Comparison of ENCODE assay signal across 26 mouse cellular contexts in the genomic region with DNA sequence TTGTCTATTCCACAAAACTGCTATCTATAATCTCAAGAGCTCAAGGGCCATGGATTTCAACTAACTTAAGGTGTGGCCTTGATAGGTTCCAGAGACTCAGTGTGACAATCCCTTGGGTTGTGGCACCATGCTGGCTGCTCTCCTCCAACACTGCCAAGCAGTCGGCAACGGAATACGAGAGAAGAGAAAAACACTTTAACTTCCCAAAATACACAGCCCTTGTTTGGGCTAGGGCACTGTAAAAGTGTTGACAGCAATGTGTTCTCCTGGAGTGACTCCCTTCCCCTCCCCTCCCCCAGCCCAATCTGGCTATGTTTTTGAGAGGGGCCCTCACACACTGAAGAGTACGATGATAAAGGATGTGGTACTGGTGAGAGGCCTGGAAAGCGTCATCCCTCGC. TPM values are rescaled to one million over a fixed set of nuclear protein-coding genes. Genes with fewer than 3 reads are reported as not detected.
DNase-seq lines count a peak whose midpoint lies in the region; ATAC-seq and TF ChIP-seq lines count a peak whose summit lies in the region.
"Had no signal": no experiment of that assay in that cellular context is flagged by ENCODE, and none has a peak within 500 bp of the region (broad histone marks: within the 10 kb centered on the region; RNA-seq: fewer than 3 reads in every experiment).

No protein-coding gene starts in this region.

- no peak overlapping the region for H3K4me2 ChIP-seq in forebrain, postnatal 0 days (ENCODE audit: low read depth)
- H3K4me2 ChIP-seq in heart, postnatal 0 days (ENCODE audit: low read depth, low read length), result no peak overlapping the region
- H3K4me2 ChIP-seq: hindbrain, embryonic 15.5 days; intestine, embryonic 15.5 days; limb, embryonic 12.5 days; liver, embryonic 11.5 days; midbrain, embryonic 13.5 days had no signal

- H3K27me3 ChIP-seq in heart, embryonic 10.5 days (ENCODE audit: insufficient read depth, poor library complexity, severe bottlenecking), result peaks cover 53% of the 10 kb centered on the region
- no peaks in the 10 kb centered on the region for H3K27me3 ChIP-seq in forebrain, postnatal 0 days (ENCODE audit: insufficient read depth, low read length)
- H3K27me3 ChIP-seq in heart, postnatal 0 days (ENCODE audit: control insufficient read depth, insufficient read depth, low read length), result peaks cover 35% of the 10 kb centered on the region
- H3K27me3 ChIP-seq: hindbrain, embryonic 15.5 days; intestine, embryonic 15.5 days; limb, embryonic 12.5 days; megakaryocyte, embryonic 14.5 days; midbrain, embryonic 13.5 days had no signal

- intact Hi-C loops in heart, postnatal 36 days (cut with DNase I), result no loop called here

- no peak overlapping the region for H3K9ac ChIP-seq in forebrain, postnatal 0 days
- H3K9ac ChIP-seq in heart, postnatal 0 days (replicated peaks; ENCODE audit: low read depth, low read length), result no peak overlapping the region
- H3K9ac ChIP-seq: hindbrain, embryonic 15.5 days; intestine, embryonic 15.5 days; limb, embryonic 12.5 days; liver, postnatal 0 days; midbrain, embryonic 13.5 days had no signal

- H3K27ac ChIP-seq in heart, embryonic 10.5 days, result no peak overlapping the region
- H3K27ac ChIP-seq in forebrain, postnatal 0 days (ENCODE audit: low read depth, low read length), result peak overlapping the region; percentile 9; the same call in 1 of the 2 replicates
- H3K27ac ChIP-seq in heart, postnatal 0 days (ENCODE audit: low read depth), result no peak overlapping the region
- H3K27ac ChIP-seq: hindbrain, embryonic 15.5 days; intestine, embryonic 15.5 days; layer of hippocampus, adult 2 months; limb, embryonic 12.5 days; midbrain, embryonic 13.5 days had no signal

- ATAC-seq in forebrain, postnatal 0 days, result peak; percentile 84
- peak; percentile 94 for ATAC-seq in heart, postnatal 0 days (ENCODE audit: insufficient read depth, low read depth)
- ATAC-seq: activated CD4-positive, CD25-positive, alpha-beta regulatory T cell, adult 4 months; intestine, embryonic 15.5 days; liver, postnatal 0 days; midbrain, embryonic 13.5 days had no signal

- 20% methylated on average over 6 of the region's 6 CpGs for WGBS in heart, embryonic 10.5 days
- 68% methylated on average over 6 of the region's 6 CpGs for WGBS in forebrain, postnatal 0 days
- WGBS in heart, postnatal 0 days, result 30% methylated on average over 6 of the region's 6 CpGs

- TF ChIP-seq EP300 in heart, postnatal 0 days (IDR thresholded peaks at IDR 0.05; ENCODE audit: low read depth), result peak; percentile 93

- TF ChIP-seq CTCF in forebrain, postnatal 0 days (IDR thresholded peaks at IDR 0.05; ENCODE audit: low read depth), result no peak
- TF ChIP-seq CTCF in heart, postnatal 0 days (IDR thresholded peaks at IDR 0.05; ENCODE audit: low read depth), result no peak

- H3K4me1 ChIP-seq in heart, embryonic 10.5 days, result peaks cover 10% of the 10 kb centered on the region
- H3K4me1 ChIP-seq in forebrain, postnatal 0 days (ENCODE audit: insufficient read depth), result peaks cover 6% of the 10 kb centered on the region; the same call in 1 of the 2 replicates
- H3K4me1 ChIP-seq in heart, postnatal 0 days (ENCODE audit: control insufficient read depth, insufficient read depth), result peaks cover 9% of the 10 kb centered on the region; the same call in 1 of the 2 replicates
- H3K4me1 ChIP-seq: megakaryocyte, embryonic 14.5 days; midbrain, embryonic 13.5 days had no signal

- peaks cover 21% of the 10 kb centered on the region; the same call in 1 of the 2 replicates for H3K36me3 ChIP-seq in heart, embryonic 10.5 days
- H3K36me3 ChIP-seq in forebrain, postnatal 0 days (ENCODE audit: insufficient read depth), result no peaks in the 10 kb centered on the region
- H3K36me3 ChIP-seq in heart, postnatal 0 days (replicated peaks; ENCODE audit: control insufficient read depth, insufficient read depth, low read length), result peaks cover 8% of the 10 kb centered on the region

- H3K9me3 ChIP-seq in heart, embryonic 10.5 days, result no peaks in the 10 kb centered on the region; the same call in 1 of the 2 replicates
- no peaks in the 10 kb centered on the region for H3K9me3 ChIP-seq in forebrain, postnatal 0 days (ENCODE audit: low read length)
- peaks cover 7% of the 10 kb centered on the region; the same call in 1 of the 2 replicates for H3K9me3 ChIP-seq in heart, postnatal 0 days (replicated peaks; ENCODE audit: control insufficient read depth, low read length)
- H3K9me3 ChIP-seq: hindbrain, embryonic 15.5 days; intestine, embryonic 15.5 days; midbrain, embryonic 13.5 days had no signal

- peak overlapping the region; percentile 1; the same call in 1 of the 2 replicates for H3K4me3 ChIP-seq in heart, embryonic 10.5 days
- H3K4me3 ChIP-seq in forebrain, postnatal 0 days (ENCODE audit: low read depth, low read length), result no peak overlapping the region
- H3K4me3 ChIP-seq in heart, postnatal 0 days (ENCODE audit: low read depth, low read length), result no peak overlapping the region
- H3K4me3 ChIP-seq: hindbrain, embryonic 15.5 days; intestine, embryonic 15.5 days; layer of hippocampus, adult 2 months; limb, embryonic 12.5 days; megakaryocyte, embryonic 14.5 days; midbrain, embryonic 13.5 days had no signal

- DNase-seq in embryo, embryonic 10 days (ENCODE audit: low spot score), result peak; percentile 16
- DNase-seq in embryo, embryonic 9.5 days (ENCODE audit: extremely low spot score), result no peak
- peak; percentile 92 for DNase-seq in heart, embryonic 10.5 days (ENCODE audit: low spot score)
- DNase-seq in heart, postnatal 36 days, result no peak
- DNase-seq in forebrain, postnatal 0 days, result peak; percentile 61
- DNase-seq in heart, postnatal 0 days (ENCODE audit: low spot score), result peak; percentile 92
- DNase-seq in left cerebral cortex, adult 11 months (ENCODE audit: low spot score), result no peak
- DNase-seq in layer of hippocampus, adult 8-10 months (ENCODE audit: low spot score in 2 of 2), result no peak
- DNase-seq: adrenal gland, postnatal 10 days; cerebellum, adult 8-10 months; gastrocnemius, postnatal 36 days; kidney, adult 9 months; kidney, postnatal 25 days; layer of hippocampus, postnatal 36 days; liver, postnatal 0 days; lung, postnatal 36 days; right cerebral cortex, postnatal 14 days; spleen, adult 18-20 months had no signal

RNA-seq across cellular contexts. Expression of gene Srgap1, which starts 21.9 kb away (rescaled TPM):
- 5.5 and 6.8 TPM in 2 replicates for polyA plus RNA-seq in heart, embryonic 10.5 days (2016; fragmentation: Nextera tagmentation; extraction: Ambion mirVana)
- total RNA-seq in heart, postnatal 36 days (2021), result 1 to 10 TPM; 2.1 to 2.2 TPM
- total RNA-seq in forebrain, postnatal 0 days (2014; rRNA removed), result 19.4 and 20.2 TPM in 2 replicates
- 13.5 and 27.8 TPM in 2 replicates for polyA plus RNA-seq in forebrain, postnatal 0 days (2015; fragmentation: Nextera tagmentation; extraction: Ambion mirVana)
- 3.4 and 4.0 TPM in 2 replicates for total RNA-seq in heart, postnatal 0 days (2014; rRNA removed; ENCODE audit: low replicate concordance)
- 4.9 and 5.0 TPM in 2 replicates for polyA plus RNA-seq in heart, postnatal 0 days (2015; fragmentation: Nextera tagmentation; extraction: Ambion mirVana)
- total RNA-seq in layer of hippocampus, adult 8-10 months (2022), result 10 to 100 TPM in 3 of 4 experiments, 1 to 10 TPM in 1; 9.1 to 13.0 (median 10.6) TPM

Comparison
In these comparisons a context has a peak if more than half of its experiments do, and no peak if none do; other contexts are left out.
1. DNase-seq: peak in embryo, embryonic 10 days (single experiment), heart, embryonic 10.5 days (single experiment), forebrain, postnatal 0 days (single experiment) and heart, postnatal 0 days (single experiment); none in embryo, embryonic 9.5 days (single experiment), heart, postnatal 36 days (0 of 2), left cerebral cortex, adult 11 months (single experiment) and layer of hippocampus, adult 8-10 months (0 of 2).